Mouse (Mus musculus): ENCODE data around the gene Rpl34. TPM values are rescaled to one million over a fixed set of nuclear protein-coding genes. Genes with fewer than 3 reads are reported as not detected.

Rpl34 gene
- polyA plus RNA-seq, 1 experiment from 2014 or later = 1,090 TPM

GRCm38 (mm10) chr3:130691596-130692170 lies 38.5 kb downstream of the Rpl34 start:
- Histone ChIP-seq H3K4me1 (ENCODE audit: insufficient read depth) (peaks cover 2% of the 10 kb centered on the region; the same call in 1 of the 2 replicates), H3K27me3 (ENCODE audit: insufficient read depth, low read length) (no peaks in the 10 kb centered on the region), H3K36me3 (ENCODE audit: insufficient read depth) (peaks cover 22% of the 10 kb centered on the region), H3K4me2 (peak overlapping the region; percentile 69), H3K9ac (peak overlapping the region; percentile 42), H3K9me3 (ENCODE audit: low read depth, low read length) (no peaks in the 10 kb centered on the region), H3K27ac (ENCODE audit: low read depth) (no peak overlapping the region; the same call in 1 of the 2 replicates), H3K4me3 (ENCODE audit: low read depth, low read length) (peak overlapping the region; percentile 35)
- DNase-seq (no peak), ATAC-seq (ENCODE audit: insufficient read depth) (0 out of 2 replicates have a peak, but pooled peaks have one; percentile 2)
- WGBS = 28% methylated on average over 12 of the region's 12 CpGs
- TF ChIP-seq CTCF (IDR thresholded peaks at IDR 0.05; ENCODE audit: low read depth) = no peak

- Histone ChIP-seq H3K9me3 (ENCODE audit: low read depth, low read length) (no peaks in the 10 kb centered on the region), H3K4me1 (ENCODE audit: insufficient read depth) (peaks cover 2% of the 10 kb centered on the region; the same call in 1 of the 2 replicates), H3K36me3 (ENCODE audit: insufficient read depth) (peaks cover 16% of the 10 kb centered on the region), H3K9ac (peak overlapping the region; percentile 42), H3K4me2 (peak overlapping the region; percentile 69), H3K4me3 (ENCODE audit: low read depth, low read length) (peak overlapping the region; percentile 35), H3K27ac (ENCODE audit: low read depth) (peak overlapping the region; percentile 77), H3K27me3 (ENCODE audit: insufficient read depth, low read length) (no peaks in the 10 kb centered on the region)
- 4% methylated on average over 20 of the region's 20 CpGs for WGBS
- TF ChIP-seq CTCF (IDR thresholded peaks at IDR 0.05; ENCODE audit: low read depth) = peak; percentile 68
- DNase-seq (peak; percentile 75), ATAC-seq (ENCODE audit: insufficient read depth) (peak; percentile 75)
Observed at GRCm38 (mm10) chr3:130690834-130691595, 39.2 kb downstream of the Rpl34 start.

GRCm38 (mm10) chr3:130689630-130690029 lies 40.6 kb downstream of the Rpl34 start:
- Histone ChIP-seq H3K27me3 (ENCODE audit: insufficient read depth, low read length) (no peaks in the 10 kb centered on the region), H3K4me2 (no peak overlapping the region), H3K27ac (ENCODE audit: low read depth) (no peak overlapping the region), H3K9ac (no peak overlapping the region), H3K4me1 (ENCODE audit: insufficient read depth) (peaks cover 2% of the 10 kb centered on the region; the same call in 1 of the 2 replicates), H3K36me3 (ENCODE audit: insufficient read depth) (peaks cover 4% of the 10 kb centered on the region), H3K9me3 (ENCODE audit: low read depth, low read length) (no peaks in the 10 kb centered on the region), H3K4me3 (ENCODE audit: low read depth, low read length) (no peak overlapping the region)
- 12% methylated on average over 12 of the region's 12 CpGs for WGBS
- ATAC-seq (ENCODE audit: insufficient read depth) (0 out of 2 replicates have a peak, but pooled peaks have one; percentile 19), DNase-seq (peak; percentile 95)
- peak; percentile 90 for TF ChIP-seq CTCF (IDR thresholded peaks at IDR 0.05; ENCODE audit: low read depth)

GRCm38 (mm10) chr3:130687051-130687450 lies 43.1 kb downstream of the Rpl34 start:
- Histone ChIP-seq H3K4me1 (ENCODE audit: insufficient read depth) (peaks cover 2% of the 10 kb centered on the region; the same call in 1 of the 2 replicates), H3K27me3 (ENCODE audit: insufficient read depth, low read length) (no peaks in the 10 kb centered on the region), H3K9ac (no peak overlapping the region), H3K27ac (ENCODE audit: low read depth) (no peak overlapping the region), H3K4me2 (no peak overlapping the region), H3K9me3 (ENCODE audit: low read depth, low read length) (no peaks in the 10 kb centered on the region), H3K4me3 (ENCODE audit: low read depth, low read length) (no peak overlapping the region), H3K36me3 (ENCODE audit: insufficient read depth) (no peaks in the 10 kb centered on the region)
- no peak for TF ChIP-seq CTCF (IDR thresholded peaks at IDR 0.05; ENCODE audit: low read depth)
- ATAC-seq (ENCODE audit: insufficient read depth) (no peak), DNase-seq (no peak)
- WGBS = 96% methylated on average over 1 of the region's 1 CpGs

- H3K36me3 ChIP-seq (ENCODE audit: insufficient read depth) = no peaks in the 10 kb centered on the region
- H3K4me3 ChIP-seq (ENCODE audit: low read depth, low read length) = no peak overlapping the region
- ATAC-seq (ENCODE audit: insufficient read depth) = peak; percentile 52; the same call in 1 of the 2 replicates
- no peaks in the 10 kb centered on the region for H3K27me3 ChIP-seq (ENCODE audit: insufficient read depth, low read length)
- no peak overlapping the region for H3K9ac ChIP-seq
- 76% methylated on average over 8 of the region's 8 CpGs for WGBS
- no peak overlapping the region for H3K27ac ChIP-seq (ENCODE audit: low read depth)
- no peaks in the 10 kb centered on the region for H3K4me1 ChIP-seq (ENCODE audit: insufficient read depth)
- no peak overlapping the region for H3K4me2 ChIP-seq
- H3K9me3 ChIP-seq (ENCODE audit: low read depth, low read length) = no peaks in the 10 kb centered on the region
- TF ChIP-seq CTCF (IDR thresholded peaks at IDR 0.05; ENCODE audit: low read depth) = no peak
- DNase-seq = no peak
Observed at GRCm38 (mm10) chr3:130685014-130685366, 45.2 kb downstream of the Rpl34 start.

- no peak for DNase-seq
- TF ChIP-seq CTCF (IDR thresholded peaks at IDR 0.05; ENCODE audit: low read depth) = no peak
- no peak overlapping the region for H3K9ac ChIP-seq
- no peaks in the 10 kb centered on the region for H3K4me1 ChIP-seq (ENCODE audit: insufficient read depth)
- WGBS = 87% methylated on average over 9 of the region's 9 CpGs
- no peaks in the 10 kb centered on the region for H3K9me3 ChIP-seq (ENCODE audit: low read depth, low read length)
- no peak for ATAC-seq (ENCODE audit: insufficient read depth)
- H3K27me3 ChIP-seq (ENCODE audit: insufficient read depth, low read length) = no peaks in the 10 kb centered on the region
- no peaks in the 10 kb centered on the region for H3K36me3 ChIP-seq (ENCODE audit: insufficient read depth)
- no peak overlapping the region for H3K4me2 ChIP-seq
- no peak overlapping the region for H3K4me3 ChIP-seq (ENCODE audit: low read depth, low read length)
- no peak overlapping the region for H3K27ac ChIP-seq (ENCODE audit: low read depth)
Observed at GRCm38 (mm10) chr3:130684276-130685013, 45.8 kb downstream of the Rpl34 start.

- Histone ChIP-seq H3K9ac (no peak overlapping the region), H3K27ac (ENCODE audit: low read depth) (no peak overlapping the region), H3K27me3 (ENCODE audit: insufficient read depth, low read length) (no peaks in the 10 kb centered on the region), H3K4me2 (no peak overlapping the region), H3K4me3 (ENCODE audit: low read depth, low read length) (no peak overlapping the region), H3K9me3 (ENCODE audit: low read depth, low read length) (no peaks in the 10 kb centered on the region), H3K36me3 (ENCODE audit: insufficient read depth) (no peaks in the 10 kb centered on the region), H3K4me1 (ENCODE audit: insufficient read depth) (no peaks in the 10 kb centered on the region)
- no peak for TF ChIP-seq CTCF (IDR thresholded peaks at IDR 0.05; ENCODE audit: low read depth)
- DNase-seq (no peak), ATAC-seq (ENCODE audit: insufficient read depth) (no peak)
- 78% methylated on average over 8 of the region's 8 CpGs for WGBS
Observed at GRCm38 (mm10) chr3:130683836-130684235, 46.4 kb downstream of the Rpl34 start.
